Mouse (Mus musculus) small intestine, adult 2 months (tissue): Measurements from ENCODE around the gene Pdia2. TPM values are rescaled to one million over a fixed set of nuclear protein-coding genes. Genes with fewer than 3 reads are reported as not detected.
A peak's percentile ranks its signal among the peaks of the same experiment; 100 is the strongest.

Experiments used
- H3K27ac ChIP-seq: fragments of 200-500 bp; 2 replicates; pipeline ENCODE4 v1.5.1; 2012; ENCODE audit warnings: low read depth, low read length, control low read depth, inconsistent platforms; ENCODE audit not compliant: insufficient read depth
- H3K27me3 ChIP-seq: fragments of 200-500 bp; 2 replicates; pipeline ENCODE4 v1.6.1; 2012; ENCODE audit warnings: mild to moderate bottlenecking, moderate library complexity, low read length, inconsistent platforms; ENCODE audit not compliant: control insufficient read depth, insufficient read depth
- H3K36me3 ChIP-seq: fragments of 200-500 bp; 2 replicates; pipeline ENCODE4 v1.6.1; 2012; ENCODE audit warnings: mild to moderate bottlenecking, low read length, control low read depth, inconsistent platforms; ENCODE audit not compliant: control insufficient read depth, insufficient read depth
- H3K4me1 ChIP-seq: fragments of 200-500 bp; 2 replicates; pipeline ENCODE4 v1.6.1; 2012; ENCODE audit warnings: low read length, inconsistent platforms, mixed read lengths; ENCODE audit not compliant: control insufficient read depth, insufficient read depth, insufficient read length
- H3K4me3 ChIP-seq: fragments of 200-500 bp; 2 replicates; pipeline ENCODE4 v1.5.1; 2012; ENCODE audit warnings: low read depth, mild to moderate bottlenecking, control low read depth, inconsistent platforms, low read length, moderate library complexity
- CTCF ChIP-seq: fragments of 200-500 bp; IDR thresholded peaks from 2 replicates; pipeline ENCODE4 v1.5.1; 2012; ENCODE audit warnings: low read depth, mild to moderate bottlenecking, control low read depth, inconsistent platforms, low read length, moderate library complexity, mixed read lengths; ENCODE audit not compliant: insufficient replicate concordance, insufficient read length; ENCODE audit errors: extremely low read depth
- POLR2A ChIP-seq: fragments of 200-500 bp; IDR thresholded peaks from 2 replicates; pipeline ENCODE4 v1.6.1; 2012; ENCODE audit warnings: low read depth, mild to moderate bottlenecking, control low read depth, inconsistent platforms, low read length, moderate library complexity
- WGBS: fragments of 180-500 bp; shearing (Covaris S2); methylation state at CpG from one replicate; pipeline ENCODE4 v1.1.7; 2018; 5-methylcytosine and 5-hydroxymethylcytosine counted together
- polyA plus RNA-seq: library from polyadenylated mRNA; depleted of rRNA; stranded (reverse); fragments of >200 nt; gene quantifications from 2 replicates; pipeline ENCODE4 v1.2.3, GENCODE M21; 2012

The Pdia2 gene
- polyA plus RNA-seq, 1 experiment, result 1.6 TPM

DNA sequence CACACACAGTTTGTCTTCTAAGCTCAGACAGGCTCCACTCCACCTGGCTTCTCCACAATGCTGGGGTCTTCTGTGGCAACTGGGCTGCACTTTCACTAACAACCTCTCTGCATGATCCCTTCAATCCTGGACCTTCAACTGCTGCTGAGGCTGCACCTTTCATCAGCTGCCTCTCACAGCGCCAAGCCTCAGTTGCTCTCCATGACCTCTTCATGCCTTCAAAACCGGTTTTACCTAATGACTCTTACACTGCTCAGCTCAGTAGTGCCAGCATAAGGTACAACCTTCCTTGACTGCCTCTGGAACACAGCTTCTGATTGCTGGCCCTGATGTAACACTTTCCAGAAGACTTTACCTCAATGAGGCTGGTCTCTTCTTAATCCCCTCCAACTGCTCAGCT lies 22.6 kb upstream of the Pdia2 start:
- Histone ChIP-seq H3K27me3 (no peaks in the 10 kb centered on the region), H3K4me1 (peaks cover 22% of the 10 kb centered on the region; the same call in 1 of the 2 replicates), H3K36me3 (peaks cover 38% of the 10 kb centered on the region), H3K4me3 (no peak overlapping the region), H3K27ac (0 out of 2 replicates have a peak overlapping the region, but pooled peaks have one; percentile 5)
- 19% methylated on average over 2 of the region's 2 CpGs for WGBS
- no peak for TF ChIP-seq POLR2A
- no peak for TF ChIP-seq CTCF

DNA sequence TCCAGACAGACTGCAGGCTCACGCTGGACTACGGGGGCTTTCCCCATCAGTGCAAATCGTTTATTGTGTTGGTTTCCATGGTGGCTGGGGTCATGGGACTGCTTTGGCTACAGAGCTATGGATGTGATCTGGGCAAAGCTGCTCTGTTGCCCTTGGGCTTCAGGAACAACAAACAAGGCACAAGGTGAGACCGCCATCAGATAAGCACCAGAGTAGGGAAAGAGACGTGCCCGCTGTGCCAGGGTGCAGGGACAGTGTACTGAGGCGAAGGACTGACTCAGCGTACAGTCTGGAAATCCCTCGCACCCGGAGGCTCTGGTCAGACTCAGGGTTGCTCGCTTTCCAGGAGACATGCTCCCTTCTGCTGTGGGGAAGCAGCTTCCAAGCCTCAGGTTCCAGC lies 13.8 kb upstream of the Pdia2 start:
- H3K4me1 ChIP-seq, result no peaks in the 10 kb centered on the region
- H3K27me3 ChIP-seq, result no peaks in the 10 kb centered on the region
- 77% methylated on average over 11 of the region's 11 CpGs for WGBS
- H3K36me3 ChIP-seq, result peaks cover 50% of the 10 kb centered on the region
- H3K27ac ChIP-seq, result no peak overlapping the region
- no peak overlapping the region for H3K4me3 ChIP-seq
- no peak for TF ChIP-seq CTCF
- no peak for TF ChIP-seq POLR2A

DNA sequence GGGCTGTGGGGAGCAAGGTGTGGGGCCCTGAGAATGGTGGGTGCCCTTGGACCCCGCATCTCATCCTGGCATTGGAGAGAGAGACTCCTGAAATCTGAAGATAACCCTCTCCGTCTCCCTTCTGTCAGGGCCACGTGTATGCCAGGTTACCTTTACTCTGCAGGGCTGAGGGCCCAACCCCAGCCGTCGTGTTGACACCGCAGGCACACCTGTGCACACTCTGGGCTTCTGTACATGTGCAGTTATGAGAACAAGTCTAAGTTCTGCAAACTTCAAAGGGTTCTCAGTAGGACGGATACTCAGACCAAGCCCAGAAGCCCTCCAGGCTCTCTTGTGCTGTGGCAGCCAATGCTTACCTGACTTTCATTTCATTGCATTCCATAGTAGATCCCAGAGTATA lies 13.4 kb upstream of the Pdia2 start:
- WGBS, result 72% methylated on average over 7 of the region's 7 CpGs
- peaks cover 45% of the 10 kb centered on the region for H3K36me3 ChIP-seq
- H3K27me3 ChIP-seq, result no peaks in the 10 kb centered on the region

DNA sequence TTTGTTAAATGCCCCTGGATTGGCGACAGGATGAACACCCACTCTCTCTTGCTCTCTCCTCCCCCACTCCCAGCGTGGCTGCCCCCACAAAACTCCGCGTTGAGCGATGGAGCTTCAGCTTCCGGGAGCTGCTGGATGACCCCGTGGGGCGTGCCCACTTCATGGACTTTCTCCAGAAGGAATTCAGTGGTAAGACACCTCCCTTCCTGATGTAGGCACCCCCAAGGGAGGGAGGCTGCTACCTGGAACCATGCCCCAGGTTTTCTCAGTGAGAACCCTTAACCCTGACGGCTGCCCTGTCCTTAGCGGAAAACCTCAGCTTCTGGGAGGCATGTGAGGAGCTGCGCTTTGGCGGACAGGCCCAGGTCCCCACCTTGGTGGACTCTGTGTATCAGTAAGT lies 8.8 kb upstream of the Pdia2 start, which contains the start of gene Arhgdig:
Arhgdig (minus strand) TSS at position 101 of the 400 bp plus-strand sequence.
- H3K4me3 ChIP-seq, result no peak within 1 kb of the TSS
- no peak within 1 kb of the TSS for H3K27ac ChIP-seq
- no peak for TF ChIP-seq POLR2A
- TF ChIP-seq CTCF, result no peak
- no peaks in the 10 kb centered on the region for H3K27me3 ChIP-seq
- H3K36me3 ChIP-seq, result peaks cover 7% of the 10 kb centered on the region
- WGBS, result 79% methylated on average over 12 of the region's 12 CpGs
- no peaks in the 10 kb centered on the region; the same call in 1 of the 2 replicates for H3K4me1 ChIP-seq

More for the DNA sequence above, 13.4 kb upstream of the Pdia2 start:
- Histone ChIP-seq H3K4me1 (no peaks in the 10 kb centered on the region), H3K27ac (no peak overlapping the region), H3K4me3 (no peak overlapping the region)
- TF ChIP-seq POLR2A (no peak), CTCF (no peak)

DNA sequence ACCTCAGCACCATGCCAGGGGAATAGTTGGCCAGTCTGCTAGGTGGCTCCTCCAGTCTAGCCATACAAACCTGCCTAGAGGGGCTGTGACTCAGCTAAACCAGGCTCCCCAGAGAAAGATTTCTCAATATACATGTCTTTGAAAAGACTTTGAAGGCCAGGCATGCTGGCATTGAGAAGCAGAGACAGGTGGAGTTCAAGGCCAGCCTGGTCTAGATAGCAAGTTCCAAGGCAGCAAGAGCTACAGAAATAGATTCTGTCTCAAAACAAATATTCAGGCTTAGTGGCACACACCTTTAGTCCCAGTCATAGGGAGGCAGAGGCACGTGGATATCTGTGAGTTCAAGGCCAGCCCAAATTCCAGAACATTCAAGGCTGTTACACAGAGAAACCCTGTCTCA lies 7.5 kb upstream of the Pdia2 start:
- WGBS, result 31% methylated on average over 1 of the region's 1 CpGs
- no peak for TF ChIP-seq POLR2A
- no peak for TF ChIP-seq CTCF
- H3K36me3 ChIP-seq, result no peaks in the 10 kb centered on the region
- H3K4me1 ChIP-seq, result no peaks in the 10 kb centered on the region; the same call in 1 of the 2 replicates
- no peak overlapping the region for H3K4me3 ChIP-seq
- H3K27ac ChIP-seq, result no peak overlapping the region
- H3K27me3 ChIP-seq, result 0 out of 2 replicates have a peak, but pooled peaks cover under 1% of the 10 kb centered on the region

DNA sequence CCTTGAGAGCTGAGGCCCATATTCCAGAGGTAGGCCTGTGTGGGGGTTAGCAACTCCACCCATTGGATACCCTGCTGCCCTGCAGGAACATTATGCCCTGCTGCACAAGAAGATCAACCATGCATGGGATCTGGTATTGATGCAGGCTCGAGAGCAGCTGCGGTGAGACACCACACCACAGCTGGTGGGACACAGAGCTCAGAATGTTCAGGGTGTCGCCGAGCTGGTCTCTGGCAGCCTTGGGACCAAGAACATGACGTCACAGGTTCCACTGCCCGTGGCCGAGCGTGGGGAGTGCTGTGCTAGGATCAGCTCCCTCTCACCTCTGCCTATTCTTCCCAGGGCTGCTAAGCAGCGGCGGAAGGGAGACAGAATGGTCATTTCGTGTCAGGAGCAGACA lies 5.9 kb upstream of the Pdia2 start:
- H3K36me3 ChIP-seq, result no peaks in the 10 kb centered on the region
- WGBS, result 71% methylated on average over 11 of the region's 11 CpGs
- TF ChIP-seq CTCF (no peak), POLR2A (no peak)
- 0 out of 2 replicates have a peak, but pooled peaks cover 8% of the 10 kb centered on the region for H3K27me3 ChIP-seq
- H3K4me1 ChIP-seq, result peaks cover 3% of the 10 kb centered on the region
- H3K4me3 ChIP-seq, result no peak overlapping the region
- no peak overlapping the region for H3K27ac ChIP-seq

DNA sequence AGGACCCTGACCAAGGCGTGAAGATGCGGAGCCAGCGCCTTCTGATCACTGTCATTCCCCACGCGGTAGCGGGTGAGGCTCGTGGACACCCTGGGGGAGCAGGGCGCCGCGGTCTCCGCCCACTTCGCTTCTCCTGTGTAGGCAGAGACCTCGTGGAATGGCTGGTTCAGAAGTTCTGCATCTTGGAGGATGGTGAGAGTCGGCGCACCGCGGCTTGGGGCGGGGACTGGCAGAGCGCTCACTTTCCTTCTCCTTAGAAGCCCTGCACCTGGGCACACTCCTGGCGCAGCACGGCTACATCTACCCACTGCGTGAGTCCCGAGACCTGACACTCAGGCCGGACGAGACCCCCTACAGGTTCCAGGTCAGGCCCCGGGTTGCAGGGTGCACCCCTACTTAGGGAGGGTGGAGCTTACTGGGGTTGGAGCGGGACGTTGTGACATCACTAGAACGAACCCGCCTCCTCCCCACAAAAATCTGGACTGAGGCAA lies 4.5 kb upstream of the Pdia2 start:
- WGBS, result 1% methylated on average over 30 of the region's 30 CpGs
- Histone ChIP-seq H3K4me3 (peak overlapping the region; percentile 73), H3K27ac (no peak overlapping the region), H3K27me3 (0 out of 2 replicates have a peak, but pooled peaks cover 8% of the 10 kb centered on the region), H3K36me3 (no peaks in the 10 kb centered on the region), H3K4me1 (peaks cover 3% of the 10 kb centered on the region)
- no peak for TF ChIP-seq POLR2A
- no peak for TF ChIP-seq CTCF
